Mouse (Mus musculus): ENCODE results near the gene Krt81.

DNA sequence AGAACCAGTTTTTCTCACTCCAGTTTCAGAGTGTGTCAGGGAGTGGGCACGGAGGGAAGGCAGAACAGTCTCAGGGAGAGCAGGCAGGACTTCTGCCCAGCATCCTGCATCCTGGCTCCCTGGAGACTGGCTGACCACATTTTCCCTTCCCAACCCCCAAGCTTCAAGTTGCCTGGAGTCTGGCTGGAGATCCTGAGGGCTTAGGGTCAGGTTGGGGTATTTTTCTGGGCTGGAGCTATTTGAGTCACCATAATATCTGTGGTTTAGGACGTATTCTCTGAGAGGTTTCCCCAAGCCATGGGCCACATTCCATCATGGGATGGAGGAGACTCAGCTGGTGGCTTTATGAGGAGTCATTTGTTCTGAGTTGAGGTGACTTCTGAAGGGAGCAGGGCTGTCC lies 8.3 kb downstream of the Krt81 start:
- TF ChIP-seq CTCF (IDR thresholded peaks at IDR 0.05; ENCODE audit: low read depth, low read length) (no peak), POLR2A (IDR thresholded peaks at IDR 0.05; ENCODE audit: extremely low read depth, insufficient read depth, low read length) (no peak)

All from liver, adult 2 months (tissue).